Mouse (Mus musculus) hematopoietic stem cell, adult 5-6 weeks (primary cell): Measurements from ENCODE around the gene Sh2b3. TPM values are rescaled to one million over a fixed set of nuclear protein-coding genes. Genes with fewer than 3 reads are reported as not detected.

Experiments
- ATAC-seq, 2 experiments: fragments of 125-278 bp in 1 of 2; replicated peaks in 1 of 2; 2 replicates each; pipeline ENCODE4 v1.8.0; 2016 to 2017; ENCODE audit warnings: inconsistent platforms in 2 of 2, mild to moderate bottlenecking in 2 of 2, moderate number of reproducible peaks in 2 of 2, low read depth in 1 of 2, moderate TSS enrichment in 1 of 2; ENCODE audit not compliant: low FRiP score in 2 of 2, poor library complexity in 2 of 2, severe bottlenecking in 2 of 2, insufficient read depth in 1 of 2, low TSS enrichment in 1 of 2
- total RNA-seq: library from RNA; stranded (forward); fragments of 172-1452, 232-1000 nt; gene quantifications from 2 replicates; pipeline ENCODE4 v1.2.3, GENCODE M21; 2017

Gene Sh2b3
- total RNA-seq, 1 experiment from 2014 or later, result 18.6 TPM

DNA sequence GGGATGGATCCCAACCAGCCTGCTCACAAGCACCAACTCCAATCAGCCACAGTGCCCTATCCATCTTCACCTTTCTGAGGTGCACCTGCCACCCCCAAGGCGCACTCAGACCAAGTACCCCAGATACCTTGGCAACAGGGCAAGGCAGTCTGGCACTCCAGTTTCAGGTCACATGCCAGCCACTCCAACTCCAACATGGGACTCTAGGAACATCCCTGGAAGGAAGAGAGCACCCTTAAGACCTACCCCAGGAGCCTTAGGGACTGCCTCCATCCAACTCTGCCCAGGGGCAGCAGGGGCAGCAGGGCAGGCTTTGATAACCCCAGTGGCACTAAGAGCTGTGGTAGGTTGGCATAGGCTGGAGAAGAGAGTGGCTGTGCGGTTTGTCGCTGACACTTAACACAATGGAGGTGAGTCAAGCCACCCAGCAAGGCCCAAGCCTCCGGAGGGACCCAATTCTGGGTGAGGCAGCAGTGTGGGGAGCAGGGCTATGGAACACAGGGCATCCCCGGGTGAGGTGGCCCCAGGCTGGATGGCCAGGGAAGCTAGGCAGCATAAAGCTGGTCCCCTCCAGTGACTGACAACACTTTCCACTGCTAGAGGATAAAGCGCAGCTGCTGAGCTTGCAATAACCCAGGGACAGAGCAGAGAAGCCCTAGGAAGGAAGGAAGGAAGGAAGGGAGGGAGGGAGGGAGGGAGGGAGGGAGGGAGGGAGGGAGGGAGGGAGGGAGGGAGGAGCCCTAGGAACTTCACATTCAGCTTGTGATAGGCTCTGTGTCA is 4.9 kb downstream of the Sh2b3 start:
- ATAC-seq, result no peak

DNA sequence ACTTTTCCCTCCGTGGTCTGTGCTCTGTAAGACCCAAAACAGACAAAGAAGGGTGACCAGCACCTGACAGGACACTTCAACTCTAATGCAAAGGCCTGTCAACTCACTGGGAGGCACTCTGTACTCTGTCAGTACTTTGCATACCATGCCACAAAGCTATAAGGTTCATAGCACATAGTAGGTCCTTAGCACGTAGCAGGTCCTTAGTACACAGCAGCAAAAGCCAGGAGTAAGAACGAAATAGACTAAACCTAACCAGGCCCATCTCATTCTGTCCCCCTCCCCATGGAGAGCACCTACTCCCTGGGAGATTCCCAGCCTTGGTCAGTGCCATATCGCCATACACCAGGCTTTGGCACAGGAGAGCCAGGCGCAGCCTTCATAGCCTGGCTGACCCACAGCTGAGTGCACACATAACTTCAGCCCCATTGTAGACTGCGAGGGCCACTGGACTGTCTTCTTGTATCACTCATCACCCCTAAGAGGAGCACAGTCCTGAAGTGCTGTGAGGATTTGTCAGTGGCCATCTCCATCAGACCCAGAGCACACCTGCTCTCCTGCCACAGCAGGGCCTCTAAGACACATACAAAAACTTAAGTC is 6.3 kb downstream of the Sh2b3 start:
- no peak for ATAC-seq

DNA sequence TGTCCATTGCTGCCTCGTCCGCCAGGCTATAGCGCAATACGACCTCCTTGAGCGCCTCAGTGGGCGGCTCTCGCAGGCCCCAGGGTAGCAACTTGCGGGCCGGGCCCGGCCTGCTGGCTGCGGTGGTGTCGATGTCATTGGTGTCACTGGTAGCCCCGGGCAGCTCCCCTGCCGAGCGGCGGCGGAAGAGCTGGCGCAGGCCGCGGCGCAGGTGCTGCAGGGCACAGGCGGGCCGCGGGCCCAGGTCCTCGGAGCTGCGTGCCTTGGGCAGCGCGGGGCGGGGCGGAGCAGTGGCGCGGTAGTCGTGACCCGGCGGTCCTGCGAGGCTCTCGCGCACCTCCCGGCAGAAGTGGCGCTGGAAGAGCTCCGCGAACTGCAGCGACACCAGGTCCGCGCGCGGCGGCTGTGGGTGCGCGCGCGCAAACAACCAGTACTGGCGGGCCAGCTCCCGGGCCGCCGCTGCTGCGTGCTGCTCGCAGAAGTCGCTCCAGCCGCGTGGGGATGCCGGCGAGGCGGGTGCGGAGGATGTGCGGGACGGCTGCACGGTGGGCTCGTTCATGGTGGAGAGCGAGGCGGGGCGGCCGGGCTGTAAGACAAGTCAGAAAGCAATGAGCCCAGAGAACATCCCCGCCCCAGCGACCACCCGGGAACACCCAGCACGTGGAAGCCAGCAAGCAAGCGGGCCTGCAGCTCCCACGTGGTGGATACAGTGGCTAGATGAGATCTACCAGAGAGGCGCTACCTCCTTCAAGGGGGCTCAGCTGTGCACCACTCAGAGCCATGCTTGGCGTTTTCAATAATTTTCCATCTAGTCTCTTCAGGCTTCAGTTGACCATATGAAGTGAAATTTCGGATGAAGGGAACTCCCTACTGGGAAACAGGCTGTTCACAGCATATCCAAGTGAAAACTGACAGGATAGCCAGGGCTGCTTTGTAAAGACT is 8.7 kb downstream of the Sh2b3 start:
- no peak for ATAC-seq

DNA sequence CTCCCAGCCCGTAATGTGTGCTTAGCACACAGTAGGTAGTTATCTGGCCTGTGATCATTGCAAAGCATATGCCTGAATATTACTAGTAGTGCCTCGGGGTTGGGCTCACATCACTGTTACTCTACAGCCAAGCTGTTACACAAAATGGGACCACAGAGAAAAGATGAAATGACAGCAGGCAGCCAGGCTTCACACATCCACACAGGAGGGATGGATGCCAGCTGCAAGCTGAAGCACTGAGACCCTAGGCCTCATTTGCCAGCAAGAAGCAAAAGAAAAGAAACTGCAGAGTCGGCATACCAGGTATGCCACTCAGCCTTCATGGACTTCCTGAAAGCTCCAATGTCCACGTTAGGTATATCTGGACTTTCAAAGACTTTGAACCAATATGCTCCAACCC is 9.6 kb downstream of the Sh2b3 start:
- no peak for ATAC-seq

DNA sequence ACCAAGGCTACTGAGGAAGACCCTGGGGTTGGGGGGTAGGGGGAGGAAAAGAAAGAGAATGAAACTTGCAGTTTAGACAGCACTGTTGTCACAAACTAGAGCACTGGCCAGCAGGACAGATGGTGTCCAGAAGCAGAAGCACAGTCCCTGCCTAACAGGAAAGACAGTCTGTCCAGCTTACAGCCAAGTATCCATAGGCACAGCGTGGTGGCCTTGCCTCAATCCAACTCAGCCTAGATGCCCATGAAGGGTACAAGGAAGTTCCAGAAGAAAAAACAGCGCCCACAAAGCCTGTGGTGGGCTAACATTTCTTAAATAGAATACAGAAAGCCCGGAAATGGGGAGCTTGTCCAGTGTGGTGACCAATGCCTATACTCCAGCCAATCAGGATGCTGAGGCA is 11.8 kb downstream of the Sh2b3 start:
- ATAC-seq, result no peak

DNA sequence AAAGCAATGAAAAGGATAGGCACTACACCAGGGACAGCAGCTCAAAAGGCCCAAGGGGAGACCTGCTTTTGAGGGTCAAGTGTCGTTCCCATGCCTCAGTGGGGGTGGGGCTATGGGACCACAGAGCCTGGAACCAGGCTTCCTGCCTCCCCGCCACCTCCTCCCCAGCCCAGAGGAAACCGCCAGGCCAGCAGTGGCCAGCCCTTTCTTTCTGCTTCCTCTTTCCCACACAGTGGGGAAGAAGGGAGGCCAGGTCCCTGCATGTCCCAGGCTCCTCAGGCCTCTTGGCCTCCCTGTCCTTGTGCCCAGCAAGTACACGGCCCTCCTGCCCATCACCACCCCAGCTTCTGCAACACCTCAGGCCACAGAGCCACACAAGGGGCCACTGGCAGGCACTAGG is 13.3 kb downstream of the Sh2b3 start:
- ATAC-seq, result peak; percentile 61 to 72

DNA sequence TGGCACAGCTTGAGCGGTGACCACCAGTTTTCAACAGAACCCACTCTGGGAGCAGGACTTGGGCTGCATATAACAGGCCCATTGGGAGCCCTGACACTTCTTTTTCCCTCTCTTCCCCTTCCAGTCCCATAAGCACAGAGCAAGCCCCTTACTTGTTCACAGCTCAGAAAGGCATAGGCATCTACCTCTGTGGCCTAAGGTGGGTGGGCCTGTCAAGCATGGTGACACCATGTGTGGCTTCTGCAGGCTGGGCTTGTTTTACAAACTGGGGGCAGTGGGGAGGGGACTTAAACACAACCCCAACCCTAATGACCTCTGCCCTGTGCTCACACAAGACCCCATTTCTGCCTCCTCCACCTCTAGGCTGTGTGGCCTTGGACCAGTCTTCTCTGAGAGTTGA is 13.8 kb downstream of the Sh2b3 start:
- no peak for ATAC-seq

DNA sequence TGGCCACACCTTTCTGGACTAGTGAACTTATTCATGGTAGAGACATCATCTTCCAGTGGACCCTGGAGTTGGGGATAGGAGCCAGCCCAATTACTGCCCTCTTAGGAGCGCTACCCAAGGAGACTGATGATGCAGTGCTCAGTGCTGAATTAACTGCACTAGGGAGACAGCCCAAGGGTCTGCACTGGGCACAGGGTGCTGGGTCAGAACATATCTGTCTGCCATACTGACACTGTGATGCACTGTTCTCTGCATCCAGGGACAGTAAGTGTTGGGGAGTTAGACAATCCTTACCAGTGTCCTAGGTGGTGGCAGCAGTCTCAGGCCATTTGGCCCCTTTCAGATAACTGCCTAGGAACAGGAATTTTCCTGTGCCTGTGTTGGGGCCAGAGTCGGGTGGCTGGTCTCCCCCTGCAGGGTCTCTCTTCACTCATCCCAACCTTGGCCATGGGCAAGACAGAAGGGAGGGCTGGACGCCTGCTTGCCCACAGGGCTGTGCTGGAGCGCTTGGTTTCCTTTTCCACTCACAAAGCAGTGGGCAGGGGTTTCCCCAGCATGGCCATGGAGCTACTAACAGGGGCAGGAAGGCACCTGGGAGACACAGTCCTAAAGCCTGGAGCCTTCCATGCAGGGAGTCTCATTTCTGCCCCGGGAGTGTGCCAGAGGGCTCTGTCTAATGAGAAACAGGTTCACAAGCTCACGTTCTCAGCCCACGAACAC is 14.5 kb downstream of the Sh2b3 start:
- ATAC-seq, result no peak

DNA sequence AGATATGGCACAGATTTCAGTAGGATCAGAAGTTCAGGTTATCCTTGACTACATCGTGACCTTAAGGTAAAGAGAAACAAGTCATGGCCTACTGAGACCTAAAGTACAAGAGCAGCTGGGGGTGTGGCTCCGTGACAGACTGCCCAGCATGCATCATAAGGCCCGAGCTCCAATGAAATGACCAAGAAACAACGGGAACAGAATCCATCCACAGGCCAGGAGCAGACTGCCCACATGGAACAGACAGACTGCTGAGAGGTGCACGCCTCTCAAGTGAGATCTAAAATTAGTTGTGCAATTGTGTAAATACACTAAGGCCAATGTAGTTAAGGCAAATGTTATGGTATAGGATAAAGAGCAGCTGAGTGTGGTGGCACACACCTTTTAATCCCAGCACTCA is 15.9 kb downstream of the Sh2b3 start:
- no peak for ATAC-seq

DNA sequence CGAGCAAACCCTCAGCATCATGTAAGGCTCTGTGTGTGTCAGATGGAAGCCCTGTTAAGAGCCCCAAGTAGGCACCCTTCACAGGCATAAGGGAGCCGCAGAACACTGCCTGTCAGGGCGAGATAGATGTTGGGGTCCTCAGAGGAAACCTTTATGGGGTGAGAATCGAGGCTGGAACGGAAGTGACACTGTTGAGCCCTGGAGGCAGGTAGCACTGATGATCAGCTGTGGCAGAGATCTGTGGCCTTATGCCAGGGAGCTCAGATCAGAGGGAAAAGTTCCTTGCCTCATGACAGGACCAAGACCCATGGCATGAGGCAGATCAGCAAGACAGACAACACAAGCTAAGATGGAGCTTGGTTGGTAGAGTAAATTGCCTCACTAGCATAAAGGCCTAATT is 16.3 kb downstream of the Sh2b3 start:
- no peak for ATAC-seq

DNA sequence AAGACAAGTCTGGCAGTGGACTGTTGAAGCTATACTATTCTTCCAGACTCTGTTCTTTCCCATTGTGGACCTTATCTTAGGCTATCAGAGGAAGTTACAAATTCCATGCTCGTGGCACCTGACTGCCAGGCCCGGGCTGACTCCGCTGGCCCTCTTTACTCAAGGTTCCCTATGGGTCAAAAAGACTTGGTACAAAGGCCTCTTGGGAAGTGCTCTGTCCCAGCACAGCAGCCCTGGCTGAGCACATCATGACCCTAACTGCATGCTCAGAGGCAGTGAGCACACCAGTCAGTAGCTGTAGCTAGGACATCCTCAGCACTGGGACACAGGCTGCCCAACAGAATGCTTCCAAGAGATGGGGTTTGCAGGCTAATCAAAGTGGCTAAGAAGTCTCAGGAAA is 16.8 kb downstream of the Sh2b3 start:
- no peak for ATAC-seq

DNA sequence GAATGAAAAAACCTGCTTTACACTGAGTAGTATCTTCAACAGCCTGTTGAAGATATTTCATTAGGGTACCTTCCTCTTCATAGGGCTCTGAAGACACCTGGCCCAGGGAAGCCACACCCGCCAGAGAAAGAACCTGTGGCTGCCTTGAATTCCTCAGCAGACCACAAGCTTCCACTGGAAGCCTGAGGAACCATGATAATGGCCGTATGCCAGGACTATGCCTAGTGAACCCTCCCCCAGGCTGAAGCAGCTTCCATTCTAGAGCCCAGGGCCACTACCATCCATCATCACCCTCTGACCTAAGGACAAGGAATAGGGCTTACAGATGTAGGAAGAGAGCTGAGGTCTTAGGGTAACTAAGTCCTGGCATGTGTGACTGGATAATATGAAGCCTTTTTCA is 17.3 kb downstream of the Sh2b3 start:
- no peak for ATAC-seq

DNA sequence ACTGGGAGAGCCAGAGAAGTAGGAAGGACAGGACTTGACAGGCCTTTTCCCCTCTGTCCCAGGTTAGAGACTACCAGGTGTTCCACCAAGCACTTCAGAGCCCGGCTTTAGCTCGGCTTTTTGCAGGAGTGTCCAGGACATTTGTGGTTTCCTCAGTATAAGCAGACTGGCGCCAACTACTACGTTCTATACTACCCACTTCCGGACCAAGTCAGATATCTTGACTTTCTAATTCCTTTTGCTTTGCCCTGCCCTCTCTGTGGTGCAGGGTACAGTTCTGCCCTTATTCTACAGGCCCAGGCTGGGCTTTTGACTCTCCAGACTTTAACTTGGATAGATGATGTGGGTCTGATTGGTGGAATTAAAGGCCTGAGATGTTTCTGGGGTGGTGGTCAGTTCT is 17.9 kb downstream of the Sh2b3 start:
- peak in 1 of 2 experiments; percentile 20; a peak in 2 of 4 replicates for ATAC-seq

DNA sequence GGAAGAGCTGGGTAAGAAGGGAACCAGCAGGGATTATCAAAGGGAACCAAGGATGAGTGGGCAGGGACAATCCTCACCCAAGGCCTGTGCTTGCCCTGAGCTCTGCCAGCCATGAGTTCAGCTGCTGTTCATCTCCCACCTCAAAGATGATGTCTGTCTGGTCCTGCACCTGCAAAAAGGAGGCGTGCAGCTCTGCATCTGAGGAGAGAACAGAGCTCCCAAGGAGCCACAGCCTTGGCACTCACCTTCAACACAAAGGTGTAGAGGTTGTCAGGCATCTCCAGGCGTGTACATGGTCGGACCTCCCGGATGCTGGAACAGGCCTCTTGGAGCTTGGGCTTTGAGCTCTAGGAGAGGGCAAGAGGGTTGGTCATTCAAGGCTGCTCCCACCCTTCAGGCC is 18.6 kb downstream of the Sh2b3 start:
- ATAC-seq, result no peak

DNA sequence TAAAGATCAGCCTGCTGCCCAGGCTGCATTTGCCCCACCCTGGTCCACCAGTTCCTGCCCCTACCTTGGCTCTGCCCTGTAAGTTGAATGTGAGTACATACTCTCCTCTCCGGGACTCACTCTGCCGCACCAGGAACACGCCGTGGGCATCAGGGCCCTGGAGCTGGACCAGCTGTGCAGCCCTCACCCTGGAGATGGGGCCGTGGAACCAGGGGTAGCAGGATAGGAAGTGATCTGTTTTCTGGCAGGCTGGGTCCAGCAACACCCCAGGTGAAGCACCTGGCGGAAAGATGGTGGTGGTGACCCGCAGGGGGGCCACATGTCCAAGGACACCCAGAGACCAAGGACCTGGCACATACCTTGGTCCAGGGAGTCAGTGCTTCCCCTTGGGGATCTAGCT is 19.0 kb downstream of the Sh2b3 start:
- no peak for ATAC-seq

DNA sequence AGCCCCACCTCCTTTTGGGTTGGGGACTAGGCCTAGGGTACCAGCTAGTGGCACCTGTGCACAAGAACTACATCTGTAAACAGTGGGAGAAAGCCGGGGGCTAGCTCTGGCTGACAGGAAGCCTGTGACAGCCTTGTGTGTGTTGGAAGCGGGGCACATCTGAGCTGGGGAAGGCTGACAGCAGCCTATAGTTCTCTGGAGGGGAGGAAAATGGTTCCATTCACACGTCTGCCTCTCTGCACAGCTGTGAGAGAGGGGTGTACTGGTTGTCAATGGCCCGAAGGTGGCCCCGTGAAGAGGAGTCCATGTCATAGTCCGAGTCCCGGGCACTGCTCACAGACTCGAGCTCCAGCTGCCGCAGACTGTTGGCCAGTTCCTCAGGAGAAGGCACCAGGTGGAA is 19.9 kb downstream of the Sh2b3 start:
- ATAC-seq, result no peak

DNA sequence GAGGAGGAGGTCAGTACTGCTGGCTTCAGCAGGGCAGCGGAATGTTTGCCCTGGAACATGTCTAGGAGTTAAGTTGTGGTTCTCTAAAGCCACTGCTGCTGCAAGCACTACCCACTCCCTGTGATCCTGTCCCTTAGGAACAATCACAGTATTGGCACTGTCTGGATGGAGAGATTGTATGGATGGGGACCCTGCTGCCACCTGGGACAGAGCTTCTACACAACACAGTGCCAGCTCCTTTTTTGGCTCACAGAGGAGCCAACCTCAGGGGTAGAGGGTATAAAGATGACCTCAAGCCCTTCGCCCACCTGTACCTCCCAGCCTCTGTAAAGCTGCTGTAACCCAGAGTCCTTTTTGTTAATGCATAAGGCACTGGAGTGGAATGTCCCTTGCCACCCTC is 20.8 kb downstream of the Sh2b3 start:
- ATAC-seq, result no peak
